Mouse (Mus musculus) CH12.LX (cell line): ENCODE results near the gene Gm28048. TPM values are rescaled to one million over a fixed set of nuclear protein-coding genes. Genes with fewer than 3 reads are reported as not detected.

ENCODE experiments used
- DNase-seq: peaks from one replicate; pipeline ENCODE4 v3.0.0-alpha.2; 2013; ENCODE audit errors: extremely low read depth
- H3K27ac ChIP-seq: 2 replicates; pipeline ENCODE4 v1.5.1; 2012; ENCODE audit warnings: low read depth, mild to moderate bottlenecking, control low read depth, moderate library complexity; ENCODE audit not compliant: insufficient read depth
- H3K27me3 ChIP-seq: replicated peaks from 2 replicates; pipeline ENCODE3; 2012; ENCODE audit warnings: inconsistent platforms
- H3K36me3 ChIP-seq, 2 experiments: replicated peaks in 1 of 2; 2 replicates each; pipeline versions ENCODE3 to v1.6.1; 2012; ENCODE audit warnings: inconsistent platforms in 1 of 2, low read length in 1 of 2, mild to moderate bottlenecking in 1 of 2, mixed read lengths in 1 of 2, moderate library complexity in 1 of 2; ENCODE audit not compliant: control insufficient read depth in 1 of 2, insufficient read depth in 1 of 2
- H3K4me1 ChIP-seq, 2 experiments: 2 replicates each; pipeline ENCODE4 v1.6.1; 2012; ENCODE audit warnings: inconsistent platforms in 1 of 2, moderate library complexity in 1 of 2; ENCODE audit not compliant: insufficient read depth in 2 of 2, control insufficient read depth in 1 of 2
- H3K4me2 ChIP-seq: 2 replicates; pipeline ENCODE4 v1.6.1; 2012; ENCODE audit warnings: low read depth, mild to moderate bottlenecking, control low read depth; ENCODE audit not compliant: poor library complexity, insufficient read depth, severe bottlenecking
- H3K4me3 ChIP-seq, 3 experiments: fragments of 150-350 bp in 1 of 3; sonication (generic) in 1 of 3; replicated peaks in 1 of 3; 2 replicates each; pipeline versions ENCODE3 to v1.5.1; 2011 to 2012; ENCODE audit warnings: low read depth in 2 of 3, low read length in 2 of 3, mild to moderate bottlenecking in 2 of 3, moderate library complexity in 2 of 3, control low read depth in 1 of 3, improper control_type of control experiment in 1 of 3, inconsistent platforms in 1 of 3, mixed read lengths in 1 of 3; ENCODE audit not compliant: poor library complexity in 1 of 3
- H3K79me2 ChIP-seq: replicated peaks from 2 replicates; pipeline ENCODE4 v1.6.1; 2012; ENCODE audit warnings: mild to moderate bottlenecking, moderate library complexity; ENCODE audit not compliant: control insufficient read depth, poor library complexity, insufficient read depth, severe bottlenecking; ENCODE audit errors: extremely low read depth
- H3K9ac ChIP-seq: 2 replicates; pipeline ENCODE4 v1.6.1; 2012; ENCODE audit warnings: low read depth, mild to moderate bottlenecking, control low read depth, moderate library complexity; ENCODE audit not compliant: insufficient read depth
- H3K9me3 ChIP-seq: replicated peaks from 2 replicates; pipeline ENCODE3; 2012; ENCODE audit warnings: low read length, inconsistent platforms, mixed read lengths
- BHLHE40 ChIP-seq: IDR thresholded peaks from 2 replicates; pipeline ENCODE4 v1.6.1; 2011; ENCODE audit warnings: mild to moderate bottlenecking, low read depth, low read length, improper control_type of control experiment
- CHD1 ChIP-seq: IDR thresholded peaks from 2 replicates; pipeline ENCODE4 v1.6.1; 2012; ENCODE audit warnings: low read depth, low read length, improper control_type of control experiment, inconsistent platforms
- CHD2 ChIP-seq: IDR thresholded peaks from 2 replicates; pipeline ENCODE4 v1.6.1; 2011; ENCODE audit warnings: low read length, improper control_type of control experiment
- CTCF ChIP-seq, 2 experiments: IDR thresholded peaks in 1 of 2; conservative IDR thresholded peaks in 1 of 2; 2 replicates each; pipeline ENCODE4 v1.5.1; 2011 to 2012; ENCODE audit warnings: low read depth in 2 of 2, low read length in 2 of 2, improper control_type of control experiment in 1 of 2, inconsistent platforms in 1 of 2, mild to moderate bottlenecking in 1 of 2, moderate library complexity in 1 of 2
- E2F4 ChIP-seq: IDR thresholded peaks from 2 replicates; pipeline ENCODE4 v1.6.1; 2011; ENCODE audit warnings: low read depth, low read length, improper control_type of control experiment; ENCODE audit not compliant: insufficient replicate concordance
- ELF1 ChIP-seq: IDR thresholded peaks from 2 replicates; pipeline ENCODE4 v1.6.1; 2014; ENCODE audit warnings: low read depth, mild to moderate bottlenecking, inconsistent platforms, low read length, improper control_type of control experiment
- GABPA ChIP-seq: IDR thresholded peaks from 2 replicates; pipeline ENCODE4 v1.6.1; 2012; ENCODE audit warnings: low read depth, low read length, improper control_type of control experiment, inconsistent platforms; ENCODE audit not compliant: insufficient replicate concordance
- HCFC1 ChIP-seq: IDR thresholded peaks from 2 replicates; pipeline ENCODE4 v1.6.1; 2012; ENCODE audit warnings: low read depth, mild to moderate bottlenecking, inconsistent platforms, low read length, improper control_type of control experiment
- JUND ChIP-seq: conservative IDR thresholded peaks from 2 replicates; pipeline ENCODE4 v1.6.1; 2011; ENCODE audit warnings: low read depth, low read length, improper control_type of control experiment
- MAFK ChIP-seq: IDR thresholded peaks from 2 replicates; pipeline ENCODE4 v1.6.1; 2011; ENCODE audit warnings: low read length, improper control_type of control experiment; ENCODE audit not compliant: insufficient replicate concordance
- MEF2A ChIP-seq: IDR thresholded peaks from 2 replicates; pipeline ENCODE4 v1.6.1; 2014; ENCODE audit warnings: low read depth, mild to moderate bottlenecking, inconsistent platforms, low read length, improper control_type of control experiment, borderline replicate concordance
- MXI1 ChIP-seq: IDR thresholded peaks from 2 replicates; pipeline ENCODE4 v1.6.1; 2011; ENCODE audit warnings: mild to moderate bottlenecking, low read depth, low read length, improper control_type of control experiment
- NELFE ChIP-seq: IDR thresholded peaks from 2 replicates; pipeline ENCODE4 v1.6.1; 2011; ENCODE audit warnings: low read depth, low read length, improper control_type of control experiment
- NRF1 ChIP-seq: IDR thresholded peaks from 2 replicates; pipeline ENCODE4 v1.6.1; 2014; ENCODE audit warnings: low read depth, mild to moderate bottlenecking, inconsistent platforms, low read length, improper control_type of control experiment, moderate library complexity
- RAD21 ChIP-seq: IDR thresholded peaks from 2 replicates; pipeline ENCODE4 v1.6.1; 2011; ENCODE audit warnings: low read depth, mild to moderate bottlenecking, low read length, improper control_type of control experiment, moderate library complexity
- RCOR1 ChIP-seq: conservative IDR thresholded peaks from 2 replicates; pipeline ENCODE4 v1.6.1; 2012; ENCODE audit warnings: low read depth, mild to moderate bottlenecking, inconsistent platforms, low read length, improper control_type of control experiment
- SMC3 ChIP-seq: IDR thresholded peaks from 2 replicates; pipeline ENCODE4 v1.6.1; 2011; ENCODE audit warnings: low read depth, low read length, improper control_type of control experiment
- ZC3H11A ChIP-seq: IDR thresholded peaks from 2 replicates; pipeline ENCODE4 v1.6.1; 2012; ENCODE audit warnings: low read depth, mild to moderate bottlenecking, inconsistent platforms, low read length, improper control_type of control experiment
- ZKSCAN1 ChIP-seq: IDR thresholded peaks from 2 replicates; pipeline ENCODE4 v1.6.1; 2012; ENCODE audit warnings: low read depth, inconsistent platforms, low read length, improper control_type of control experiment, borderline replicate concordance
- ZMIZ1 ChIP-seq: IDR thresholded peaks from 2 replicates; pipeline ENCODE4 v1.6.1; 2012; ENCODE audit warnings: low read depth, mild to moderate bottlenecking, inconsistent platforms, low read length, improper control_type of control experiment
- dilution Hi-C: fragments of 300-500 bp; cut with MboI; formaldehyde crosslinking; loops from 2 replicates; pipeline ENCODE4 v1.14.3; 2020; ENCODE audit warnings: low sequenced_read_pairs; ENCODE audit not compliant: extremely low pct_unique_long_range_greater_than_20kb, extremely low pct_ligation_motif_present
- in situ Hi-C: fragments of 300-500 bp; cut with MboI; formaldehyde crosslinking; loops from 3 replicates; pipeline ENCODE4 v1.14.3; 2019; ENCODE audit warnings: low sequenced_read_pairs, low pct_ligation_motif_present, low pct_unique_long_range_greater_than_20kb, mixed read lengths
- polyA plus RNA-seq: library from polyadenylated mRNA; unstranded; fragments of >175 nt; gene quantifications from 2 replicates; pipeline ENCODE4 v1.2.1, GENCODE M21; 2012; ENCODE audit warnings: low read depth; ENCODE audit not compliant: insufficient read length
- total RNA-seq, 2 experiments: library from RNA; depleted of rRNA; stranded (reverse); fragments of 300-350 nt in 1 of 2; fragments of >200 nt in 1 of 2; gene quantifications; 2 replicates each; pipeline ENCODE4 v1.2.3; 2012 to 2014

Gene Gm28048
- total and polyA plus RNA-seq, 3 experiments: 32.6 to 93.3 (median 59.5) TPM

- no peaks in the 10 kb centered on the region for H3K36me3 ChIP-seq
- H3K4me1 ChIP-seq: no peaks in the 10 kb centered on the region
- no peak for DNase-seq
- dilution Hi-C loops: no loop called here
- no peak overlapping the region for H3K4me3 ChIP-seq
- TF ChIP-seq CHD1 (no peak), E2F4 (no peak), ELF1 (no peak), SMC3 (no peak), CTCF (conservative IDR thresholded peaks at IDR 0.05 in 1 of 2, IDR thresholded peaks at IDR 0.05 in 1 of 2; ENCODE audit: low read depth in 2 of 2, low read length in 2 of 2) (no peak), ZMIZ1 (no peak), ZKSCAN1 (no peak), MAFK (no peak), BHLHE40 (no peak)
- H3K9ac ChIP-seq: no peak overlapping the region
- H3K4me2 ChIP-seq: no peak overlapping the region
- H3K27me3 ChIP-seq: no peaks in the 10 kb centered on the region
- H3K79me2 ChIP-seq: no peaks in the 10 kb centered on the region
- H3K27ac ChIP-seq: no peak overlapping the region
- no peaks in the 10 kb centered on the region for H3K9me3 ChIP-seq
- in situ Hi-C loops: no loop called here
Measured at GRCm38 (mm10) chr11:23028957-23029356, 47.1 kb upstream of the Gm28048 start.

GRCm38 (mm10) chr11:23024169-23024568 lies 42.3 kb upstream of the Gm28048 start:
- Histone ChIP-seq H3K27ac (no peak overlapping the region), H3K4me1 (peaks cover 0 to 10% of the 10 kb centered on the region in 2 experiments; a peak in 2 of 4 replicates), H3K9ac (no peak overlapping the region), H3K4me3 (no peak overlapping the region), H3K9me3 (no peaks in the 10 kb centered on the region), H3K4me2 (no peak overlapping the region), H3K27me3 (no peaks in the 10 kb centered on the region), H3K36me3 (peaks cover 0 to 2% of the 10 kb centered on the region in 2 experiments), H3K79me2 (no peaks in the 10 kb centered on the region)
- TF ChIP-seq NELFE (no peak), RAD21 (no peak), GABPA (no peak), CHD2 (no peak), SMC3 (no peak), MXI1 (no peak), NRF1 (no peak), JUND (no peak), RCOR1 (no peak), BHLHE40 (no peak), CHD1 (no peak), HCFC1 (no peak), ZKSCAN1 (no peak), MEF2A (no peak), ELF1 (no peak), ZC3H11A (no peak)
- dilution Hi-C loops: no loop called here
- in situ Hi-C loops: no loop called here
- no peak for DNase-seq
